Mouse (Mus musculus): ENCODE data around the gene Zfp39. TPM values are rescaled to one million over a fixed set of nuclear protein-coding genes. Genes with fewer than 3 reads are reported as not detected.
A peak's percentile ranks its signal among the peaks of the same experiment; 100 is the strongest.
"Not testable (repeated sequence)": the region's sequence is repeated elsewhere in the genome, so short reads cannot be mapped to it uniquely, and the experiment has no call there.

Gene Zfp39
- polyA plus RNA-seq, 1 experiment: 6.2 TPM

DNA sequence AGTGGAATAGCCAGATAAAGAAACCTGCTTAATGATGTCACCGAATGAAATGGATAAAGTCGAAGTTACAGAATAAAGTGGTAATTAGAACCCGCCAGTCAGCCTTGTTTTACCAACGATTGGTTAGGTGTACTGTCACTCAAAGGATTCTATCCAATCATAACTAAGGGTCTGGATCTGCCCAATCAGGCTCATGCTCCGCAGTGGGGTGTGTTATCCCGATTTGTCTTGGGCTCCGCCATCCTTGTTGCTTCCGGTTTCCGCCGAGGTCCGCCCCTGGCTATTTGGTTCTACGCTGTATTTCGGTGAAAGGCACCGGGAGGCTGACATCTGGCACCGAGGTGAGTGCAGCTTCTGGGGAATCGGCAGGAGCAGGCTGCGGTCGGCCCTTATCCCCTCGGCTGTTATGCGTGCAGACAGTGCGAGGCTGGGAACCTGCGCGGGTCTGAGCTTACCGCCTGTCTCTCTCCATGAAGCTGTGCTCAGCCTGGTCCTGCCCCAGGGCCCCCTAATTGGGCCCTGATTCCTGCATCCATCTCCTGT lies 57.0 kb downstream of the Zfp39 start, which contains the start of gene Gm12258:
Gene Gm12258, plus strand, starts transcription at position 240 of the 543 bp plus-strand sequence.
- TF ChIP-seq CTCF (IDR thresholded peaks at IDR 0.05; ENCODE audit: borderline replicate concordance, insufficient read depth, low read length) (no peak), POLR2A (IDR thresholded peaks at IDR 0.05; ENCODE audit: low read depth, low read length) (peak; percentile 87)
- Histone ChIP-seq H3K4me1 (ENCODE audit: control insufficient read depth, insufficient read depth, low read length) (peaks cover 5% of the 10 kb centered on the region), H3K27ac (ENCODE audit: insufficient read depth, low read length) (no peak within 1 kb of the TSS), H3K4me3 (ENCODE audit: insufficient read depth, low read length) (peak within 1 kb of the TSS; percentile 93)

DNA sequence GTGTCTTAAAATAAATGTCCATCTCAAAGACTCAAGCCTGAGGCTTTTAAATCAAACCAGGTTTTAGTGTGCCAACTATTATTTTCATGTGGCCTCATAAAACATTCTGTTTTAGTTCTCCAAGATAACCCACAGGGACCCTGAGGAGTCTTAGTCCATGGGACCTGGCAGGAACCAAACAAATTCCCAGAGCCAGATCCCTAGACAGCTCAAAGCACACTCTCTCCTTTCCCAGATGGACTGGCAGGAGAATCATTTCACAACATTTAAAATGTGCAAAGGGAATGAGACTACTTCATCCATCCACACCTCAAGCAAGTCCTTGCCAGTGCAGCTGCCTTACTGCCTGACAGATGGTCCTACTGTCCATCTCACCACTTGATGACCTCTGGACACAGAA lies 65.1 kb downstream of the Zfp39 start, which contains the start of gene Olfr311:
Gene Olfr311, plus strand, starts transcription at position 301 of the 400 bp plus-strand sequence.
- H3K4me3 ChIP-seq (ENCODE audit: insufficient read depth, low read length); H3K27ac ChIP-seq (ENCODE audit: insufficient read depth, low read length); H3K4me1 ChIP-seq (ENCODE audit: control insufficient read depth, insufficient read depth, low read length): not testable (repeated sequence)

Other genes with a start within 250 kb of the Zfp39 start
- gene Olfr322, start 245.4 kb downstream of the Zfp39 start, polyA plus RNA-seq (2011; ENCODE audit: insufficient read length, low read depth, missing spikeins): not detected in 2 replicates
- not detected in 2 replicates for gene Olfr320, start 223.1 kb downstream of the Zfp39 start, polyA plus RNA-seq (2011; ENCODE audit: insufficient read length, low read depth, missing spikeins)
- not detected in 2 replicates for gene Olfr319, start 205.1 kb downstream of the Zfp39 start, polyA plus RNA-seq (2011; ENCODE audit: insufficient read length, low read depth, missing spikeins)
- gene Olfr318, start 180.2 kb downstream of the Zfp39 start, polyA plus RNA-seq (2011; ENCODE audit: insufficient read length, low read depth, missing spikeins): not detected in 2 replicates
- gene Olfr317, start 165.0 kb downstream of the Zfp39 start, polyA plus RNA-seq (2011; ENCODE audit: insufficient read length, low read depth, missing spikeins): not detected in 2 replicates
- not detected in 2 replicates for gene Olfr316, start 151.5 kb downstream of the Zfp39 start, polyA plus RNA-seq (2011; ENCODE audit: insufficient read length, low read depth, missing spikeins)
- not detected in 2 replicates for gene Olfr315, start 131.0 kb downstream of the Zfp39 start, polyA plus RNA-seq (2011; ENCODE audit: insufficient read length, low read depth, missing spikeins)
- gene Olfr314, start 121.3 kb downstream of the Zfp39 start, polyA plus RNA-seq (2011; ENCODE audit: insufficient read length, low read depth, missing spikeins): not detected in 2 replicates
- not detected in 2 replicates for gene Fam183b, start 102.3 kb downstream of the Zfp39 start, polyA plus RNA-seq (2011; ENCODE audit: insufficient read length, low read depth, missing spikeins)
- not detected in 2 replicates for gene Olfr313, start 89.2 kb downstream of the Zfp39 start, polyA plus RNA-seq (2011; ENCODE audit: insufficient read length, low read depth, missing spikeins)
- gene Olfr312, start 75.0 kb downstream of the Zfp39 start, polyA plus RNA-seq (2011; ENCODE audit: insufficient read length, low read depth, missing spikeins): not detected in 2 replicates
- not detected in 2 replicates for gene Olfr311, start 65.0 kb downstream of the Zfp39 start, polyA plus RNA-seq (2011; ENCODE audit: insufficient read length, low read depth, missing spikeins)
- 5.4 and 6.8 TPM in 2 replicates for gene Gm12258, start 57.1 kb downstream of the Zfp39 start, polyA plus RNA-seq (2011; ENCODE audit: insufficient read length, low read depth, missing spikeins)
- gene 2810021J22Rik, start 37.0 kb downstream of the Zfp39 start, polyA plus RNA-seq (2011; ENCODE audit: insufficient read length, low read depth, missing spikeins): 6.6 TPM in 2 replicates
- not detected in 2 replicates for gene Btnl10, start 13.7 kb upstream of the Zfp39 start, polyA plus RNA-seq (2011; ENCODE audit: insufficient read length, low read depth, missing spikeins)
- 91.5 and 99.2 TPM in 2 replicates for gene Rnf187, start 34.7 kb upstream of the Zfp39 start, polyA plus RNA-seq (2011; ENCODE audit: insufficient read length, low read depth, missing spikeins)
- not detected in 2 replicates for gene Hist3h2ba, start 44.7 kb upstream of the Zfp39 start, polyA plus RNA-seq (2011; ENCODE audit: insufficient read length, low read depth, missing spikeins)
- 9.7 and 12.5 TPM in 2 replicates for gene Hist3h2a, start 50.5 kb upstream of the Zfp39 start, polyA plus RNA-seq (2011; ENCODE audit: insufficient read length, low read depth, missing spikeins)
- gene Trim17, start 50.5 kb upstream of the Zfp39 start, polyA plus RNA-seq (2011; ENCODE audit: insufficient read length, low read depth, missing spikeins): not detected in 2 replicates
- gene Trim11, start 73.9 kb upstream of the Zfp39 start, polyA plus RNA-seq (2011; ENCODE audit: insufficient read length, low read depth, missing spikeins): 17.5 and 20.1 TPM in 2 replicates
- not detected in 2 replicates for gene Obscn, start 232.2 kb upstream of the Zfp39 start, polyA plus RNA-seq (2011; ENCODE audit: insufficient read length, low read depth, missing spikeins)

Measured in embryonic fibroblast, embryonic 13.5 days (primary cell).